Comparison of ENCODE assay signal across 17 mouse cellular contexts in genomic region chr9:40323773-40324172, GRCm38 (mm10). TPM values are rescaled to one million over a fixed set of nuclear protein-coding genes. Genes with fewer than 3 reads are reported as not detected.
DNase-seq lines count a peak whose midpoint lies in the region; ATAC-seq and TF ChIP-seq lines count a peak whose summit lies in the region.
"Had no signal": no experiment of that assay in that cellular context is flagged by ENCODE, and none has a peak within 500 bp of the region (broad histone marks: within the 10 kb centered on the region; RNA-seq: fewer than 3 reads in every experiment).

No protein-coding gene starts in this region.

- H3K4me2 ChIP-seq in liver, embryonic 12.5 days = peak overlapping the region; percentile 41
- H3K4me2 ChIP-seq in stomach, embryonic 14.5 days (replicated peaks; ENCODE audit: low read depth, low read length) = peak overlapping the region; percentile 35
- H3K4me2 ChIP-seq: embryonic facial prominence, embryonic 12.5 days; heart, embryonic 13.5 days; hindbrain, embryonic 13.5 days; limb, embryonic 12.5 days; midbrain, embryonic 15.5 days had no signal

- no peak for DNase-seq in left cerebral cortex, adult 2 months (ENCODE audit: extremely low spot score in 1 of 2, low spot score in 2 of 2)
- no peak for DNase-seq in left cerebral cortex, postnatal 36 days (ENCODE audit: low spot score in 2 of 2)
- DNase-seq in ovary, postnatal 14 days (ENCODE audit: low spot score) = no peak
- no peak for DNase-seq in cerebellum, adult 2 months
- DNase-seq: cerebellum, adult 11 months; right cerebral cortex, postnatal 4 days; thymus, postnatal 4 days had no signal

- H3K4me1 ChIP-seq in cortical plate, adult 2 months (ENCODE audit: control insufficient read depth, insufficient read depth, low read length) = peaks cover 32% of the 10 kb centered on the region
- peaks cover 26% of the 10 kb centered on the region for H3K4me1 ChIP-seq in liver, embryonic 12.5 days
- 0 out of 2 replicates have a peak, but pooled peaks cover 11% of the 10 kb centered on the region for H3K4me1 ChIP-seq in stomach, embryonic 14.5 days (ENCODE audit: control insufficient read depth, insufficient read depth, low read length)
- peaks cover 63% of the 10 kb centered on the region for H3K4me1 ChIP-seq in cerebellum, adult 2 months (ENCODE audit: control insufficient read depth, insufficient read depth, low read length)
- H3K4me1 ChIP-seq: midbrain, embryonic 15.5 days had no signal

- H3K9me3 ChIP-seq in liver, embryonic 12.5 days (replicated peaks) = no peaks in the 10 kb centered on the region
- no peaks in the 10 kb centered on the region for H3K9me3 ChIP-seq in stomach, embryonic 14.5 days (ENCODE audit: control insufficient read depth, low read depth, low read length)
- H3K9me3 ChIP-seq: embryonic facial prominence, embryonic 12.5 days; forebrain, embryonic 10.5 days; heart, embryonic 13.5 days; hindbrain, embryonic 13.5 days; limb, embryonic 12.5 days; midbrain, embryonic 15.5 days had no signal

- intact Hi-C loops in left cerebral cortex, adult 2 months (cut with DNase I) = no loop called here
- intact Hi-C loops in left cerebral cortex, postnatal 36 days (cut with DNase I) = no loop called here

- TF ChIP-seq POLR2A in cortical plate, adult 2 months (IDR thresholded peaks at IDR 0.05; ENCODE audit: extremely low read depth, insufficient read depth, low read length) = no peak
- no peak for TF ChIP-seq POLR2A in cerebellum, adult 2 months (IDR thresholded peaks at IDR 0.05; ENCODE audit: borderline replicate concordance, insufficient read depth, low read length)

- no peak for ATAC-seq in liver, embryonic 12.5 days
- no peak for ATAC-seq in stomach, embryonic 14.5 days (ENCODE audit: insufficient number of reproducible peaks, insufficient read depth, low FRiP score, low read depth)
- ATAC-seq: midbrain, embryonic 15.5 days had no signal

- H3K27me3 ChIP-seq in liver, embryonic 12.5 days (replicated peaks) = no peaks in the 10 kb centered on the region
- no peaks in the 10 kb centered on the region for H3K27me3 ChIP-seq in stomach, embryonic 14.5 days (ENCODE audit: control insufficient read depth, insufficient read depth, low read length)
- no peaks in the 10 kb centered on the region for H3K27me3 ChIP-seq in cerebellum, adult 2 months (ENCODE audit: control insufficient read depth, insufficient read depth, low read length)
- H3K27me3 ChIP-seq: embryonic facial prominence, embryonic 12.5 days; heart, embryonic 13.5 days; hindbrain, embryonic 13.5 days; limb, embryonic 12.5 days; midbrain, embryonic 15.5 days had no signal

- TF ChIP-seq CTCF in left cerebral cortex, adult 2 months (IDR thresholded peaks at IDR 0.05) = no peak
- TF ChIP-seq CTCF in cortical plate, adult 2 months (IDR thresholded peaks at IDR 0.05; ENCODE audit: extremely low read depth, insufficient read depth, low read length) = no peak
- no peak for TF ChIP-seq CTCF in cerebellum, adult 2 months (IDR thresholded peaks at IDR 0.05; ENCODE audit: borderline replicate concordance, insufficient read depth, low read depth, low read length)

- H3K4me3 ChIP-seq in left cerebral cortex, adult 2 months = no peak overlapping the region
- no peak overlapping the region for H3K4me3 ChIP-seq in cortical plate, adult 2 months (ENCODE audit: insufficient read depth, low read length)
- H3K4me3 ChIP-seq in liver, embryonic 12.5 days = peak overlapping the region; percentile 38
- peak overlapping the region; percentile 31 for H3K4me3 ChIP-seq in stomach, embryonic 14.5 days (ENCODE audit: low read depth, low read length)
- no peak overlapping the region for H3K4me3 ChIP-seq in cerebellum, adult 2 months (replicated peaks; ENCODE audit: insufficient read depth, low read depth, low read length)
- H3K4me3 ChIP-seq: embryonic facial prominence, embryonic 12.5 days; forebrain, embryonic 10.5 days; heart, embryonic 13.5 days; hindbrain, embryonic 13.5 days; limb, embryonic 12.5 days; midbrain, embryonic 15.5 days had no signal

- 60% methylated on average over 6 of the region's 6 CpGs for WGBS in liver, embryonic 12.5 days (ENCODE audit: insufficient replicate concordance)
- 61% methylated on average over 6 of the region's 6 CpGs for WGBS in stomach, embryonic 14.5 days
- WGBS in cerebellum, adult 2 months = 55% methylated on average over 6 of the region's 6 CpGs

- no peak overlapping the region for H3K9ac ChIP-seq in liver, embryonic 12.5 days
- peak overlapping the region; percentile 36; the same call in 1 of the 2 replicates for H3K9ac ChIP-seq in stomach, embryonic 14.5 days (replicated peaks; ENCODE audit: low read depth, low read length)
- H3K9ac ChIP-seq: embryonic facial prominence, embryonic 12.5 days; heart, embryonic 13.5 days; hindbrain, embryonic 13.5 days; limb, embryonic 12.5 days; midbrain, embryonic 15.5 days had no signal

- no peaks in the 10 kb centered on the region for H3K36me3 ChIP-seq in liver, embryonic 12.5 days
- 0 out of 2 replicates have a peak, but pooled peaks cover 4% of the 10 kb centered on the region for H3K36me3 ChIP-seq in stomach, embryonic 14.5 days (ENCODE audit: control insufficient read depth, insufficient read depth, low read length)
- H3K36me3 ChIP-seq: embryonic facial prominence, embryonic 12.5 days; forebrain, embryonic 10.5 days; heart, embryonic 13.5 days; limb, embryonic 12.5 days had no signal

- peak overlapping the region; percentile 48 for H3K27ac ChIP-seq in left cerebral cortex, adult 2 months
- H3K27ac ChIP-seq in cortical plate, adult 2 months (ENCODE audit: insufficient read depth, low read length) = 0 out of 2 replicates have a peak overlapping the region, but pooled peaks have one; percentile 10
- peak overlapping the region; percentile 10; the same call in 1 of the 2 replicates for H3K27ac ChIP-seq in liver, embryonic 12.5 days
- peak overlapping the region; percentile 77 for H3K27ac ChIP-seq in stomach, embryonic 14.5 days (ENCODE audit: low read length)
- no peak overlapping the region for H3K27ac ChIP-seq in cerebellum, adult 2 months (ENCODE audit: insufficient read depth, low read length)
- H3K27ac ChIP-seq: embryonic facial prominence, embryonic 12.5 days; forebrain, embryonic 10.5 days; heart, embryonic 13.5 days; hindbrain, embryonic 13.5 days; limb, embryonic 12.5 days; midbrain, embryonic 15.5 days had no signal

RNA-seq across cellular contexts. Expression of gene Scn3b, which starts 54.8 kb away (rescaled TPM):
- total RNA-seq in left cerebral cortex, adult 2 months (2021) = 100 to 1,000 TPM; 110 to 116 TPM
- 100 to 1,000 TPM; 103 to 113 TPM for total RNA-seq in left cerebral cortex, postnatal 36 days (2021)
- polyA plus RNA-seq in cortical plate, adult 2 months (2012; rRNA removed) = 50.5 and 66.4 TPM in 2 replicates
- 0.12 and 0.55 TPM in 2 replicates for polyA plus RNA-seq in liver, embryonic 12.5 days (2016; fragmentation: Nextera tagmentation; extraction: Ambion mirVana)
- 7.9 and 8.0 TPM in 2 replicates for polyA plus RNA-seq in stomach, embryonic 14.5 days (2014; fragmentation: Nextera tagmentation; extraction: Ambion mirVana)
- polyA plus RNA-seq in cerebellum, adult 2 months (2012; rRNA removed) = 9.2 and 10.1 TPM in 2 replicates
- polyA plus RNA-seq: C2C12 had no signal

Comparison
In these comparisons a context has a peak if more than half of its experiments do, and no peak if none do; other contexts are left out.
1. H3K4me3 ChIP-seq: peak in liver, embryonic 12.5 days (single experiment) and stomach, embryonic 14.5 days (single experiment); none in left cerebral cortex, adult 2 months (single experiment), cortical plate, adult 2 months (single experiment) and cerebellum, adult 2 months (single experiment).